Mouse (Mus musculus) olfactory bulb, adult 2 months (tissue): ENCODE measurements around the gene Racgap1.

Experiments used
- CTCF ChIP-seq: fragments of 200-500 bp; IDR thresholded peaks from 2 replicates; pipeline ENCODE4 v1.5.1; 2012; ENCODE audit warnings: low read depth, mild to moderate bottlenecking, low read length, moderate library complexity; ENCODE audit not compliant: insufficient read depth
- POLR2A ChIP-seq: fragments of 200-500 bp; IDR thresholded peaks from 2 replicates; pipeline ENCODE4 v1.6.1; 2012; ENCODE audit warnings: mild to moderate bottlenecking, low read depth, low read length, moderate library complexity; ENCODE audit not compliant: insufficient read depth

DNA sequence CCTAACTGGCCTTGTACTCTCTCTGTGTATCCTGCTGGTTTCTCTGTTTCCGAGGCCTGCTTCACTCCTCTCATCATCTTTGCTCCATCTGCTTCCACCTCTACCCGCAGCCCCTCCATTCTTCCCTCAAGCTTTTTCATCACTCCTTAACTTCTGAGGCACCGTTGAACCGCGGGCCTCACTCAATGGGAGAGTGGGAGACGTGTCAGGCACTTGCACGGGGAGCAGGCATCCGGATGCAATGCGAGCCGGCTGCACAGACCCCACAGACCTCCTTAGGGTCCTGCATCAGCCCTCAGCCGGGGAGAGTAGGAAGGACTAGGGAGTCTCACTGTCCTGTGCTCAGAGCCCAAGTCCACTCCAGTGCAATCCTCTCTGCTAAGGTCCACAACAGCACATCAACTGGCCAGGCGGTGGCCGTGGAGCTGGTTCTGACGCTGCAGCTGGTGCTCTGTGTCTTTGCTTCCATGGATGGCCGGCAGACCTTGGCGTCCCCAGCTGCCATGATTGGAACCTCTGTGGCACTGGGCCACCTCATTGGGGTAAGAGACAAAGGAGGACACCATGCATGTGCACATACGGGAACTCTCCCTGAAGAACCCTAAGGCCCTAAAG is 49.1 kb downstream of the Racgap1 start:
- TF ChIP-seq CTCF (no peak), POLR2A (no peak)
